Mouse (Mus musculus) layer of hippocampus, adult 11-12 months (tissue): ENCODE data around the gene Cfap46.

Experiments used
- DNase-seq: peaks from one replicate; pipeline ENCODE4 v3.0.0; 2022; ENCODE audit warnings: low spot score

Cfap46 gene

DNA sequence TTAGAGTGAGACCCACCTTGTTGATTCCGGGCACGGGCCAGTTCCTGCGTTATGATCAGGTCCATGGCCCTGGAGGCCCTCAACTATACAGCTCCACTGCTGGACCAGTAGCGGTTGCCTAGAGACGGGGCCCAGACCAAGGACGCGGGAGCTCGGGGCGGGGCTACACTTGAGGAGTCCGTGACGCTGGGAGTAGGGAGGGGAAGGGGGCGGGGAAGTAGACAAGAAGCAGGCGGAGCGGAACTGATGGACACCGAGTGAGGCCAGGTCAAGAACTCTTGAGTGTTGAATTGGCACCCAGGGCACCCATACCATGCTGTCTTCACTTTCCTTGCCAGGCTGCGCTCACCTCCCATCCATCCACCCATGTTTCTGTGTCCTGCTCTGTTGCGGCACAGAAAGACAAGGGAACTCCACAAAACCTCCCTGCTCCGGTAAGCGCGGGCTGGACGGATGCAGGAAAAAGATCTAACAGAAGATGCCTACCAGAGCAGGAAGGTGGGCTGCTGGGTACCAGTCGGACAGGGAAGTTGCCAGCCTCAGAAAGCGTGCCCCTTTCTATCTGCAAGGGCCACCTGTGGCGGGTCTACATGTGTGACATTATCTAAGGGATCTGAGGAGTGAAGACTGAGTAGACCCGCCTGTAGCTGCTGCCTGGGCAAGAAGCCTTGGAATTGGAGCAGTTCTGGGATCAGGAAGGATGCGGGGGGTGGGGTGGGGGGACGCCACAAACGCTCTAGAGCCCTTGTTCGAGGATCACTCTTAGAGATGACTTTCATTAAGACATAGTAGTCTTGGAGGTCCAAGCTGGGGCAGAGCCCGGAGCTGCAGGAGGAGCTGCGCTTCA, at the start of gene Cfap46:
TSS of gene Cfap46 (minus strand) at position 112 of the 847 bp plus-strand sequence.
- peak; percentile 80 for DNase-seq

DNA sequence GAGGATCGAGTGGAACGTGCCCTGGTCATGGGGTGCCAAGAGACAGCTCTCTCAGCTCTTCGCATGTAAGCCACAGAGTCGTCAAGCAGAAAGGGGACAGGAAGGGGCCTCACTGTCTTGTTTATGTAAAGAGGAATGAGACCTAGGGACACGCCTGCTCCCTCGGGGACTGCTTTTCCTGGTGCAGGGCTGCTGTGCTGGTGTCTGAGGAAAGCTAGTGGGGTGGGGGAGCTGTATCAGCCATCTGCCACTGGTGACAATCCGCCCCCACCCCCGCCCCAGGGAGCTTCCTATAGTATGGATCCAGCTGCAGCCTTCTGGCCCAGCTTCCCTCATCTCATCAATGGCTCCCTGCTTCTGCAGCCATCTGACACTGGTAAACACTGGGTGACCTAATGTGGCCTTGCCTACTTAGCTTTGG, 47.7 kb upstream of the Cfap46 start:
- DNase-seq: no peak

DNA sequence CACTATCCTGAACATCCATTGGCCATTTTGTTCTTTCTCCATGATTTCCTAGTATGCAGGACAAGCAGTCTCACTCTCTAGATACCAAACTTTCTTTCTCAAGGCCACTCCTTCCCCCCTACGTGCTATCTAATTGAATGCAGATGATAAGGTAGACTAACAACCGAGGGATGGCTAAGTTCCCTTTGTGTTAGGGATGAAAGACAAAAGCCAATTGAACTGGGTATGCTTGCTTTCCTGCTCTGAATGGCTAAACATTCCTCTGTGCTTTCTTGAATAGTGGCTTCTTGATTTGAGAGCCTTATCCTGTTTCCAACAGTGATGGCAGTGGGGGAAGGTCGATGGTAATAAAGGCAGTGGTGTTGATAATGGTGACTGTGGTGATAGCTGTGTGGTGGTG, 43.5 kb upstream of the Cfap46 start:
- DNase-seq: no peak

DNA sequence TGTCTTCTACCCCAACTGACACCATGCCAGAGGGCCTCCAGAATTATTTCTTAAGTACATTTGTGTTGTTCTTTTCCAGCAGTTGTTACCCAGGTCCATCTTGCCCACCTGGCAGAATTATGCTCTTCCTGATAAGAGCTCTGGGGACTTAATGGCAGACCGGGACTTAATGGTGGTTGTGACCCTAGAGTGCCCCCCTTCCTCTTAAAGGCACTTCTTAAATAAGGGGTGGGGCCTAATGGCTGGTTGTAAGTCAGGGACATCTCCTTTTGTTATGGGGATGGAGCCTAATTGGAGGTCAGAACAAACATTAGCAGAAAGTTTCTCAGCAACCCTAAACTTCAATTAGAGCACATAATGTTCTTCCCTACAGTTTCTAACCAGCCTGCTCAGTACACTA, 42.0 kb upstream of the Cfap46 start:
- no peak for DNase-seq

DNA sequence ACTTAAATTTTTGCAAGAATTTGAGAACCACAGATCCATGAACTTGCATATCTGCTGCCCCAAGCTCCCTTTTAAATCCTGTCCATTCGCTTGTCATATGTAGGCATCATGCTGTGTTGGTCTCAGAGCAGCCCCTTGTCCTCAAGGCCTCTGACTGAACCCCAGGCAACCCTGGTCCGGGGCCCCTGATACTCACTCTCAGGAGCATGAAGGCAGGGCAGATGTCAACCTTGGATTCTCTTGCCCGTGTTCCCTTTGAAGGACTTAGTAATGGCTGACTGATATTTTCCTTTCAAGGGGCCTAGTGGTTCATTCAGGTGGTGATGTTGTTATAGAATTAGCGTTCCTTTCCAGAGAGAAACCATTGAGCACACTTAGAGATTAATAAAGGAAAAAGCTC, 40.4 kb upstream of the Cfap46 start:
- no peak for DNase-seq

DNA sequence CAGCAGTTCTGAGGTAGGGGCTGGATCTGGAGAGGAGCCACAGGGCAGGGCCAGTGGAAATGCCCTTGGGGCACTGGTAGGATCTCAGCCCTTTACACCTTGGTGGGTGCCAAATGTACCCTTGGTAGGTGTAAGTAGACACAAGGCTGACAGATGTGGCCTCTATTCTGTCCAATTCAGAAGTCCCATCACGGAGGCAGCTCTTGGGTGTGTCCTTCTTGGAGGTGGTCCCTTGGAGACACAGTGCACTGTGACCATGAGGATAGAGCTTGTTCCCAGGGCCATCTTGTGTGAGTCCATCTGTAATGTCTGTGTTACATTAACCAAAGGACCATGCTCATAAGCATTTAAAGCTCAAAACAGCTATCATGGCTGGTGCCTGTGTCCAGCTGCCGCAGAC, 37.6 kb upstream of the Cfap46 start:
- no peak for DNase-seq

DNA sequence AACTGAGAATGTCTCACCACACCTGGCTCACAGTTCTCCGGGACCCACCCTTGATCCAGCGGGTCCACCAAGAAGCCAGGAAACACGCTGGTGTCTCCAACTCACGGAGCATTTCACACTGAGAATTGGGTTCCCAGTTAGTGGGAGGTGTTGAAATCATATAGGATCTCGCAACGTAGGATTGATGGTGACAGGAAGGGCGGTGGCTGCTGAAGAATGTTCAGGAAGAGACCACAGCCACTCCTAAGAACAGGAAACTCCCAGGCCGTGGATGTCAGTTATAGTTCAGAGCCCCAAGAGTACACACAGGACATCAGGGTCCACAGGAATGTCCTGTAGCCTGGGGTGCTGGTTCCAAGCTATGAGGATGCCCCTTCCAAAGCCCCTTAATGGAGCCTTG, 34.2 kb upstream of the Cfap46 start:
- DNase-seq: no peak

DNA sequence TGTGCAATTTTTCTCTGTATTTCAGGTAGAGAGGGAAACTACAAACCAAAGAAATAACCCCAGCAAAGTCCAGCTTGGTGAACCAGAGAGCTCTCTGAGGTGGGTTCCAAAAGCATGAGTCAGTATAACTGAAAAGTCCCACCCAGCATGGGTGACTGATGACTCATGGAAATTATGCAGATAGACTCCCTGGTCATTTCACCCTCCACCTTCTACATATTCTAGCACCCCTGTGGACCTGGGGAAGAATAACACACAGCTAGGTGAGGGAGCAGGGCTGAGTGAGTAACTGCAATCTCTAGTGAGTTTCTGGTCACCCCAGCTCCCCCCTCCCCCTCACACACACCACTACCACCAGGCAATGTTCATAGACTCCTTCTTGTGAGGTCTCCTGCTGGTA, 28.2 kb upstream of the Cfap46 start:
- no peak for DNase-seq

DNA sequence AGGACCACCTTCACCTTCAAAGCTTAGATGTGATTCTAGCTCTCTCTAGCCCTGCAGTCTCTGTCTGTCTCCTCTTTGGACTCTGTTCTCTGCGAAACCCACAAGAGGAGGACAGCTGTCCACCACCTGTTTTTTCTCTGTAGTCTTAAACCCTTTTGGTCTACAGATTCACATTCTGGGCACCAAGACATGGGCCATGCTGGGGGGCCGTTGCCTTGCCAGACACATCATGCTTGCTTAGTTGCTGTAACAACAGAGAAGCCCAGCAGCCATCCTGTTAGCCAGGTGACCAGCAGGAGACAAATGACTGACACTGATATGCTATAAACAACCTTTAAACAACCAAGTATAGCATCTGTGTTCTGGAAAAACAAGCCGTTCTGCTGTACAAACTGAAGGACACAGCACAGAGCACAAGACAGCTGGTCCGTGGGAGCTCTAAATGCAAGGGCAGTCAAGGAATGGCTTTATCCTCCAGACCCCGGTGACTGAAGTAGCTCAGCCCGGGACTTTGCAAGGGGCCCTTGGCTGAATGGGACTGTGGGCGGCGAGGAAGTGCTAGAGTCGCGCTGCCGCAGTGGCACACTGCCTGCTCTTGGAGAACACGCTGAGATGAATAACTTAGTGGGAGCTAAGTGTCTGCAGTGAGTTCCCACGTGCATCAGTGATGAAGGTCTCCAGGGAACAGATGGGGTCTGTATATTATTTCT, 22.9 kb upstream of the Cfap46 start:
- DNase-seq: peak; percentile 36

DNA sequence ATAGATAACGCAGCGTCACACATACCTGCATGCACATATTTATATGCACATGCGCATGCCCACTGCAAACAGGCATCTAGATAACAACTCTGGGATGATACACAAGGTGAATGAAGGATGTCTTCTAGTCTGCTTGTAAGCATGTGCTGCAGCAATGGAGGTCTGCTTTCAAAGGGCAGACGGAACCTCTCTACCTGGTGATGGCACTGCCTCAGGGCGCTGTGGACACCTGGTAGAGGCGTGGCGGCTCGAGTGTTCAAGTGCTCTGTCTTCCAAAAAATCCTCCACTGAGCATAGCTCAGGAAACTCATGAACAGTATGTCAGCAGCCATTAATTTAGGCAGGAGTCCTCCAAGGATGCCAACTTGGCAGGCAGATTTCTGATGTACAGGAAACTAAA, 22.2 kb upstream of the Cfap46 start:
- no peak for DNase-seq

DNA sequence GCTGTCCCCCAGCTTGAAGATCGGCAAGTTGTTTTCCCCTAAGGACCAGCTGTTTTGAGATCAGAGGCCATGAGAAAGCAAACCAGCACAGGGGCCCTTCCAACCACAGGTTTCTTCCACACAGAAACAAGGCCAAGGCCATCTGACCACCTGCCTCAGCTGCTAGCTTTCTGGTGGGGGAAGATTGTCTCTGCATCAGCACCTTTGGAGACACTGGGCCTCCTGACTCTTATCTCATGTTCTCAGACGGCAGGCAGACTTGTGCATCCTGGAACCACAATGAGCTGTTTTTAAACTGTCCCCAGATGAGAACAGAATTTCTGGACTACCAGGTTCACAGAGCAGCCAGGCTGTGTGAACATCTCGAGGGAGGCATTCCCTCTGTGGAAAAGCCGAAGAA, 21.5 kb upstream of the Cfap46 start:
- DNase-seq: no peak

DNA sequence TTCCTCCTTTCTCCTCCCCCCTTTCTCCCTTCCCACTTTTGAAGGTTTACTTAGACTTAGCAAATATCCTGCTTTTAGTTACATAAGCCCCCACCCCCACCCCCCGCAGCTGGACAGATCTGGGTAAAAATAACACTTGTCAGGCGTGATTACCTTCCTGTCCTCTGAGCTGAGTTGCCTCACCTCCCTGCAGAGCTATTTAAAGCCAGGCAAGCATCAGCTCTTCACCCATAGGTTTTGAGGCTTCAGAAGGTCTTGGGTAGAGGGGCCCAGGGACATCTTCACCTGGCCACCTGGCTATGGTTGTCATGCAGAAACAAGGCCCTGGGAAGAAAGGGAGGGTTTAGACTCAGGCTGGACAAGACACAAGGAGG, 20.2 kb upstream of the Cfap46 start:
- DNase-seq: no peak

DNA sequence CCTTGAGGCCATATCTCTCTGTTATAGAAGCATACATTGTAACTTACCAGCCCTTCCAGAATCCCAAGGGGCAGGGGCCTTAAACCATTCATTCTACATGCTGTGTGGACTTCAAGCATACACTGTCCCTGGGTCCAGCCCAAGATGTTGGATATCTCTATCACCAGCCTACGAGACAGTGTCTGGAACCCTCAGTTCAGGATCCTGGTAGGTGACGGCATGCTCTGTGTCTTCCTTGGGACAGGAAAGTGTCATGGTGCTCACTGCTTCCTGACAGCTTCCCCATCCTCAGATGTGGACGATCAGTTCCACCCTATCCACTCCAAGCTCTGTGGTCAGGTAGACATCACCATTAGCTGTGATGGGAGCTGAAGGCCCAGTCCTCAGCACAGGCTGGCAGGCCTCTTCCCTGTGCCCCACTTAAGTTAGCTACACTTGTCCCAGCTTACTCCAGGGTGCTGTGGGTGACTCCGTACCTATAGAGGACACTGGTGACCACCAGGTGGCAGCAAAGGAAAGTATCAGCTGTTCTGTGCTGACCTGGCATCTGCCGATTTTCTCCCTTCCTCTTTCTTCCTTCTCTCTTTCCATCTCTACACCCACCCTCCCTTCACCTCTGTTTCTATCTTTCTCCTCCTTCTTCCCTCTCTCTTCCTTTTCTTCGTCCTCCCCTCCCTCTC, 19.7 kb upstream of the Cfap46 start:
- DNase-seq: peak; percentile 88

DNA sequence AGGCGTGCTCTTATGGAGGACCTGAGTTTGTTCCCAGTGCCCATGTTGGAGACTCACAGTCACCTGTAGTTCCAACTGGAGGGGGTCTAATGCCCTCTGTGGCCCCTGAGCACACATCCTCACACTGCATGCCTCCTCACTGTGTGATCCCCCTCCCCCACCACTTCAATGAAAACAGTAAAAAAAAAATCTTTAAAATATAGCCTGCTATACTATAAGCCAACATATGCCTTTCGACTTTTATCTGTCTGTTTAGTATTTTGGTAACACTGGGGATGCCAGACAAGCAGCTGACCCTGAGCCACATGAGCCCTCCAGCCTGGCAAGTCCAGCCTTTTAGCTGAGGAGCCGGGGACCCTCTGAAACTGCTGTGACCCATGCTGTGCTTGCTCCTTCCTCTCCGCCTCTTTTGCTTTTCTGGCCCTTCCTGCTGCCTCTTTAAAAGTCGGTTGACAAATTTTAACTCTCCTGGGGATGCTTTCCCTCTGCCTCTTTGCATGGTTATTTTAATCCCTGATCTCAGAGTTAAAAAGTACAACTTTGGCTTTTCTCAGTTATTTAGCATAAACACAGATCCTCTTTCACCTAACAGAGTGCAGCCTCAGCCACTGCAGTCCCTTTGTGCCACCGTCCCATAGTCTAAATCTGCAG, 18.2 kb upstream of the Cfap46 start:
- no peak for DNase-seq

DNA sequence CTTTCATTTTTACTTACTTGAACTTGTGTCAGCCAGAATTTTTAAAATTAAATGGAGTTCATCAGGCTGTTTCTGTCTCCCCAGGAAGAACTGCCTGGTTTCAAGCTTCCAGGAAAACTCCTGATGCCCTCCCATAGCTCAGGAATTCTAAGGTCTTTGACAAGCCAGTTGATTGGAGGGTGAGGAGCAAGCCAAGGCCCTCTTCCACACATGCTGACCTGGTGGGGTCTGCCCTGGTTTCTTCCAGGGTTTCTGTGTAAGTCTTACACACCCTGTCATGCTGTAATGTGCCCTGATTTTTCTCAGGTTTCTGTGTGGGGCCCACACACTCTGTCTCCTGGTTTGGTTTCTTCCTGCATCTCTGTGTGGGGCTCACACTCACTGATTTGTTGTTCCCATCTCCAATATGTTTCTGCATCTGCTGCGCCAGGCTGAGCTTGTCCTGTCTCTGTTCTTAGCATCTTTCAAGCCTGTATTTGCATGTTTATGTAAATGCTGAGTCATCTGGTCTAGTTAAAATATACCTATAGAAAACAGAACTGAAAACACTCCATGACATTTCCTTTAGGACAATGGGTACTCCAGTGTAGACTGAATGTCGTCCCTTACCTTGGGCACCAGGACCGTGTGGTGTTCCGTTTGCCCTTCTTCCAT, 9.2 kb upstream of the Cfap46 start:
- DNase-seq: peak; percentile 75

DNA sequence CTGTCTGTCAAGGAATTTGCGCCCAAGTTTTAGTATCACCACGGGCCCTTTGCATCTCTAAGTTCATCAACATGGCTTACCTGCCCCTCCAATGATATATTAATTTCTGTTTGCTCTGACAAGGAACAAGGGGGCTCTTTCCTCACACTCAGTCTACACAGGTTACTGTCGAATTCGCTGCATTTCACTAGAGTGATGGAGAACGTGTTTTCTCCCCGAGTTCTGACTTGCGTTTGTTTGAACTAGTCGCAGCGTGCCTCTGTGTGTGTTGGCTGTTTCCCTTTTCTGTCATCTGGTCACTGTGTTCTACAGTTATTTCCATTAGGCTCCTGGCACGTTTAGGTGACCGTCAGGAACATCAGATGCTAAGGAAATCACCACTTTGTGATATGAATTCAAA, 8.6 kb upstream of the Cfap46 start:
- no peak for DNase-seq

DNA sequence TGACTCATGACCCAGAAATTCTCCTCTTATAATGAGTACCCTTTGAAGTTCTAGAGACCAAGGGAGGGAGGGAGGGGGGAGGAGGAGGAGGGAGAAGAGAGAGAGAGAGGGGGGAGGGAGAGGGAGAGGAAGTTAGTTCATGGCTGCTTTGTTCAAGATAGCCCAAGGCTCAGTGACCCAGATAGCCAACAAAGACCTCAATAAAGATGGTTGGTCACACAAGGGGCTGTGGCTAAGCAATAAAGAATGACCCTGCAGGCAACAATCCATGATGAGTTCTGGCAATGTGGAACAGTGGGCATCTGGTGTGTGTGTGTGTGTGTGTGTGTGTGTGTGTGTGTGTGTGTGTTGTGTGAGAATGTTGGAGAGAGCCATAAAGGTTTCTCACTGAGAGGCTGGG, 1.7 kb upstream of the Cfap46 start:
- no peak for DNase-seq

DNA sequence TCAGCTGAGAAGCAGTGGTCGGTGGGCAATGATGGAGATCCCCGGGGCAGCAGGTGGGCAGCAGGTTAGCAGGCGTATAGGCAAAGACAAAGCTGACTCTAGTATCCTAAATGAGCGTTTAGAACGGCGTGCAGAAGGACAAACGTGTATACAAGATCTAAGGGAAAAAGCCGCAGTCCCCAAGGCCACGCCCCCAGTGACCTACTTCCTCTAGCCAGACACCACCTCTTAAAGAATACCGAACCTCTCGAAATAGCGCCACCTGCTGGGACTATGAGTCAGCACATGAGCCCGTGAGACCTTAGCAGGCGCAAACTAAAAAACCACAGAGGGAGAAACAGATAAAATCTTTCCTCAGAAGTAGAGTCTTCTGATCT, 924 bp upstream of the Cfap46 start:
- DNase-seq: peak; percentile 94

DNA sequence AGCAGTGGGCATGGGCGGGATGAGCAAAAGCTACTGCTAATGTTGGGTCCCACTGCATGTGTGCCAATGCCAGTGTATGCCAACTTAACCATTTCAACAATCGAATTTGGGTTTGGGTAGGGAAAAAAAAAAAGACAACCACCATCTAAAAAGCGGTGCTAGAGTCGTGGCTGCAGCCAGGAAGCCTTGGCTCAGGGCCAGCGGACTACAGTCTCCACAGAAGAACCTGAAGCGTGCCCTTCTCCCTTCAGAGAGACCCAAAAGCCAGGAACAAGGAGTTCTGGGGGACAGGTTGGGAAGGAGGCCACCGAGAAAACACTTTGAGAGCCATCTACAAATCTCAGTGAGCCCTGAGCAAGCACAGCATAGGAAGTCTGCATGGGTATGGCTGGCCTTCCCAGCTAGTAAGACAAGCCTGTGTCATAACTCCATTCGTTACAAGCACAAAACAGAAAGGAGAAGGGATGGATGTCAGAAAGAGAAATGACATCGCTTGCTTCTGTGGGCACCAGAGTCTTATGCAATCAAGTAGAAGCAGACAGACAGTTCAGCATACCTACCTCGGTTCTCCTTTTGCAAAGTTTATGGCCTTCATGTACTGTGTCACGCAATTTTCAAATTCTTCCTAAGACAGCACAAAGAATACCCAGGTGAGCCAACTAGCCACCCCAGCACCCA, 1.6 kb downstream of the Cfap46 start:
- DNase-seq: no peak

DNA sequence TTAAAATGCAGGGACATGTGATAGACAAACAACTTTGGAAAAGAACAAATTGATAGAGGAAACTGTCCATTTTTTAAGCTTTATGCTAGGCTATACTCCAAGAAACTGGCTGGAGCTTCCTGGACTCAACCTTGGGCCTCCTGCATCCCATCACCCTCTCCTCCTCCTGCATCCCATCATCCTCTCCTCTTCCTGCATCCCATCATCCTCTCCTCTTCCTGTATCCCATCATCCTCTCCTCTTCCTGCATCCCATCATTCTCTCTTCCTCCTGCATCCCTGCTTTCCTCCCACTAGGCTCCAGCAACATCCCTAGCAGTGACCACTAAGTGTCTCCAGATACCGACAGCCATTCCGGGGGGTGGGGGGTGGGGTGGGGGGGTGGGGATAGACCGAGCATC, 7.2 kb downstream of the Cfap46 start:
- no peak for DNase-seq

DNA sequence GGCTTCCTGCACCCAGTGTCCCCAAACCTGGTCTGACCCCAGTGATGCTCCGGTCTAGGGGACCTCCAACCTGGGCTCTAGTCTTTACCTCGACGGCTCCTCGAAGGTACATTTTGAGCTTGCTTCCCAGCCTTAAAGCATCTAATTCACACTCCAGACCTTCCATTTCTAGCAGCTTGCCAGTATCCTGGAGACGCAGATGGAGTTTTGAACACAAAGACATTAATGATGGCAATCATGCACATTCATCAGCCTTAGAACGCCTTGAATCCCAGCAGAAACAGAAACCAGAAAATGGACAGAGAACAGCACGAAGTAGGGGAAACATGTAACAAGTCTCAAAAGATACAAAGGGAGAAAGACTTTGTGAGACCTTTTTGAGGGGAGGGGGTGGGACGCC, 16.7 kb downstream of the Cfap46 start:
- peak; percentile 26 for DNase-seq

DNA sequence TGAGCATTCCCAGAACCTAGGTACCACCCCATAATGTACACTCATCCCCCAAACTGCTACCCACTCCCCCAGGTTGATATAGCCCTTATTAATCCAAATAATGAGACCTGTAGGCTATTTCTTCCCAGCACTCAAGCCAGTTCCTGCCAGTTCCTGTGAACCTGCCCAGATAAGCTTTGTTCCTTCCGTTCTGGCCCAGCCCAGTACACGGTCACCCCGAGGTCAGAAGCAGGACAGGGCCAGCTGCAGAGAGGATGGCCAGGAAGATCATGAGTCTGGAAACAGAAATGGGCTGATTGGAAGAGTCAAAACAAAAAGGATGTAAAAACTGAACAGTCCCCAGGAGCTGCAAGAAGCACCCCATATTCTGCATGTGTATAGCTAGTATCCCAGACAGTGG, 20.3 kb downstream of the Cfap46 start:
- no peak for DNase-seq
